Mouse (Mus musculus) heart, adult 8-10 months (tissue): ENCODE measurements around the gene Atxn7. TPM values are rescaled to one million over a fixed set of nuclear protein-coding genes. Genes with fewer than 3 reads are reported as not detected.
"Not testable (repeated sequence)": the region's sequence is repeated elsewhere in the genome, so short reads cannot be mapped to it uniquely, and the experiment has no call there.

Source experiments
- DNase-seq: peaks from one replicate; pipeline ENCODE4 v3.0.0; 2022; ENCODE audit warnings: low spot score
- total RNA-seq, 4 experiments: library from RNA; stranded (reverse); gene quantifications; 2 replicates each; pipeline ENCODE4 v1.2.4; 2022

The Atxn7 gene
- 10 to 100 TPM; 12.5 to 17.3 (median 16.1) TPM for total RNA-seq

GRCm38 (mm10) chr14:13961401-13962112 lies at the start of gene Atxn7, which contains the start of gene Thoc7:
Gene Atxn7, plus strand, starts transcription at chr14:13961440.
Gene Thoc7, minus strand, starts transcription at chr14:13961852.
- DNase-seq = peak; percentile 20

- DNase-seq = no peak
These were observed 46.7 kb upstream of the Atxn7 start, which contains the start of gene Gm281 for GRCm38 (mm10) chr14:13914387-13915082. Gene Gm281, minus strand, starts transcription at chr14:13914478.

- DNase-seq = no peak
These were observed 46.0 kb upstream of the Atxn7 start for GRCm38 (mm10) chr14:13915207-13915606.

GRCm38 (mm10) chr14:13917208-13917607 lies 44.0 kb upstream of the Atxn7 start:
- DNase-seq = no peak

GRCm38 (mm10) chr14:13917630-13918029 lies 43.6 kb upstream of the Atxn7 start:
- peak; percentile 22 for DNase-seq

GRCm38 (mm10) chr14:13933290-13934051 lies 27.8 kb upstream of the Atxn7 start:
- DNase-seq = no peak

GRCm38 (mm10) chr14:13934052-13934371 lies 27.2 kb upstream of the Atxn7 start:
- no peak for DNase-seq

GRCm38 (mm10) chr14:13944686-13945085 lies 16.6 kb upstream of the Atxn7 start:
- DNase-seq = no peak

- DNase-seq = no peak
These were observed 12.9 kb upstream of the Atxn7 start for GRCm38 (mm10) chr14:13948345-13948744.

- no peak for DNase-seq
These were observed 10.8 kb upstream of the Atxn7 start for GRCm38 (mm10) chr14:13950401-13950800.

- not testable (repeated sequence) for DNase-seq
These were observed 9.1 kb upstream of the Atxn7 start for GRCm38 (mm10) chr14:13952151-13952550.

- no peak for DNase-seq
These were observed 1.2 kb upstream of the Atxn7 start for GRCm38 (mm10) chr14:13960079-13960478.

- DNase-seq = peak; percentile 26
These were observed 536 bp upstream of the Atxn7 start for GRCm38 (mm10) chr14:13960482-13961325.

GRCm38 (mm10) chr14:13962476-13962875 lies 1.2 kb downstream of the Atxn7 start:
- no peak for DNase-seq

GRCm38 (mm10) chr14:13963527-13963926 lies 2.3 kb downstream of the Atxn7 start:
- DNase-seq = no peak

GRCm38 (mm10) chr14:13967607-13968006 lies 6.4 kb downstream of the Atxn7 start:
- no peak for DNase-seq

- no peak for DNase-seq
These were observed 7.2 kb downstream of the Atxn7 start for GRCm38 (mm10) chr14:13968476-13968875.

- DNase-seq = no peak
These were observed 9.3 kb downstream of the Atxn7 start for GRCm38 (mm10) chr14:13970513-13970912.

GRCm38 (mm10) chr14:13971644-13972234 lies 10.5 kb downstream of the Atxn7 start:
- DNase-seq = no peak

- DNase-seq = no peak
These were observed 16.3 kb downstream of the Atxn7 start for GRCm38 (mm10) chr14:13977498-13977897.

GRCm38 (mm10) chr14:13981286-13981685 lies 20.0 kb downstream of the Atxn7 start:
- DNase-seq = no peak
